Mouse (Mus musculus) colon, adult 2 months (tissue): ENCODE data around the gene Zswim1. TPM values are rescaled to one million over a fixed set of nuclear protein-coding genes. Genes with fewer than 3 reads are reported as not detected.

Experiments
- polyA plus RNA-seq: library from polyadenylated mRNA; depleted of rRNA; stranded (reverse); fragments of >200 nt; gene quantifications from 2 replicates; pipeline ENCODE4 v1.2.3, GENCODE M21; 2012; rRNA removed

The Zswim1 gene
- polyA plus RNA-seq: 10.5 and 11.5 TPM in 2 replicates

GRCm38 (mm10) chr2:164822636-164823165, at the start of gene Zswim1:
Zswim1 (plus strand) TSS chr2:164822686.

GRCm38 (mm10) chr2:164779481-164780086, 42.9 kb upstream of the Zswim1 start, which contains the start of gene Tnnc2:
Tnnc2 (minus strand) TSS chr2:164779967.

GRCm38 (mm10) chr2:164785481-164786387, 36.8 kb upstream of the Zswim1 start, which contains the start of gene Snx21:
Snx21 (plus strand) TSS chr2:164785823.

DNA sequence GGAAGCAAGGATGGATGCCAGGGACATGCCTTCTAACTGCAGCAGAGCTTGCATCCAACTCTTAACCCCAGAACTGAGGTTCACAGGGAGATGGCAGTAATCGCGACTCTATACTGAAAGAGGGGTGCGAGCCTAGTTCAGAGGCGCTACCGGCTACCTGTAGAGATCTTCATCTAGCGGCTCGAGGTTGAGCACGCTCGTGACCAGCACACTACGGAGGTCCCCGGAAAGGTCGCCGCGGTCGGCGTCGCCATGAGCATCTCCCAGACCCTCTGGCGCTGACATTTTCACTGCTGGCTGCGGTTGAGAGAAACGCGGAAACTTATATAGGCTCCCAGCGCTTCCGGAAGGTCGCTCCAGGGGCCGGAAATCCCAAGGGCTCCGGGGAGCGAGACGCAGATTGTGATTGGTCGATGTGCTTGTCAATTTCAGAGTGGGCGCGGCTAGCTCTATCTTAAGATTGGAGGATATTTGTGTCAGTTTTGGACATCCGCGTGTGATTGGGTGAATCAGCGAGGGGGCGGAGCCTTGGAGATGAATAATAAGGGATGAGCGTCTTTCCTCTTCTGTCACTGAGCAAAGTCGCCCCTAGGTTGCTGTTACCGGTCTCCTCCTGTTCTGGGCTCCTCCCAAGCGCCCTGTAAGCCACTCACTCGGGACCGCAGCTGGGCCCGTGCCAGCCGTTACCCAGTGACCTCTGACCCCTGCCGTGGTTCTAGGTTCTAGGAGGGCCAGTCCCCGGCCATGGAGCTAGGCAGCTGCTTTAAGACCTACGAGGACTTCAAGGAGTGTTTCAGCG, 17.8 kb upstream of the Zswim1 start, which contains the start of the genes Acot8 and Zswim3:
Acot8 (minus strand) TSS at position 350 of the 799 bp plus-strand sequence.
Zswim3 (plus strand) TSS at position 566 of the 799 bp plus-strand sequence.

GRCm38 (mm10) chr2:164828437-164828836, 6.0 kb downstream of the Zswim1 start, which contains the start of gene Spata25:
Spata25 (minus strand) TSS chr2:164828537.

DNA sequence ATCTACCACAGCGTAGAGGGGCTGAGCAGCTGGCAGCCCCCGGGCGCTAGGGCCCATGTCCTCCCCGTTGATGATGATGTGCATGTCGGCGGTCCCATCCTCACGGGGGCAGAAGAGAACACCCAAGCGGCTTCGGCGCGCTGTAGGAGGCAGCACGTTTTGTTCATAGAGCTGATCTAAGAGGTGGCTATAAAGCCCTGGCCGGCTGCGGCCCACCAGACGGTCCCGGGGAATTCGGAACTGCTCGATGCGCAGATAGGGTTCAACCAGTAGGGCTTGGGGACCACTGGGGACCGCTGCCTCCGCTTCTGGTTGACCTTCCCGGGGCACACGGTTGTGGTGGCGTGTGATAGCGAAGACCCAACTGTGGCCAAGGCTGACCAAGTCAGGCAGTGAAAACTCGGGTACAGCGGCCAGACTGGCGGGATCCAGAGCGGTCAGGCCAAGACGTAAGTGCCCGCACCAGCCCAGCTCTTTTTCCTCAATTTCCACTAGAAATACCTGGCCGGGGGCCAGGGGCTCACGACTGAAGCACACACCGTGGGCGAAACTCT, 10.3 kb downstream of the Zswim1 start, which contains the start of gene Ctsa:
Ctsa (plus strand) TSS at position 126 of the 554 bp plus-strand sequence.

GRCm38 (mm10) chr2:164833314-164833959, 11.0 kb downstream of the Zswim1 start, which contains the start of gene Neurl2:
Neurl2 (minus strand) TSS chr2:164833456.

GRCm38 (mm10) chr2:164857101-164857821, 34.8 kb downstream of the Zswim1 start, which contains the start of gene Pltp:
Pltp (minus strand) TSS chr2:164857711.

Other genes starting within 250 kb of the Zswim1 start
- not detected in 2 replicates for gene Spint3, start 249.2 kb upstream of the Zswim1 start, polyA plus RNA-seq
- gene Wfdc6a, start 237.2 kb upstream of the Zswim1 start, polyA plus RNA-seq: 0.16 TPM in 2 replicates
- not detected in 2 replicates for gene Eppin, start 229.1 kb upstream of the Zswim1 start, polyA plus RNA-seq
- 0.15 TPM in 1 of 2 replicates, not detected in the other for gene Wfdc6b, start 209.2 kb upstream of the Zswim1 start, polyA plus RNA-seq
- 0.31 and 0.35 TPM in 2 replicates for gene Wfdc8, start 209.1 kb upstream of the Zswim1 start, polyA plus RNA-seq
- 0.13 and 0.16 TPM in 2 replicates for gene Wfdc16, start 183.9 kb upstream of the Zswim1 start, polyA plus RNA-seq
- gene Wfdc10, start 166.6 kb upstream of the Zswim1 start, polyA plus RNA-seq: not detected in 2 replicates
- not detected in 2 replicates for gene Wfdc9, start 166.1 kb upstream of the Zswim1 start, polyA plus RNA-seq
- not detected in 2 replicates for gene Wfdc11, start 148.6 kb upstream of the Zswim1 start, polyA plus RNA-seq
- gene Wfdc13, start 137.6 kb upstream of the Zswim1 start, polyA plus RNA-seq: 0.28 and 0.73 TPM in 2 replicates
- gene Spint4, start 124.2 kb upstream of the Zswim1 start, polyA plus RNA-seq: not detected in 2 replicates
- not detected in 2 replicates for gene Spint5, start 107.4 kb upstream of the Zswim1 start, polyA plus RNA-seq
- gene Wfdc3, start 76.8 kb upstream of the Zswim1 start, polyA plus RNA-seq: 0.28 and 0.84 TPM in 2 replicates
- gene Dnttip1, start 76.7 kb upstream of the Zswim1 start, polyA plus RNA-seq: 60.0 and 89.4 TPM in 2 replicates
- gene Ube2c, start 52.8 kb upstream of the Zswim1 start, polyA plus RNA-seq: 65.5 and 79.7 TPM in 2 replicates
- not detected in 2 replicates for gene Tnnc2, start 42.7 kb upstream of the Zswim1 start, polyA plus RNA-seq
- 34.1 and 41.6 TPM in 2 replicates for gene Snx21, start 36.9 kb upstream of the Zswim1 start, polyA plus RNA-seq
- 134 and 139 TPM in 2 replicates for gene Acot8, start 17.8 kb upstream of the Zswim1 start, polyA plus RNA-seq
- gene Zswim3, start 17.6 kb upstream of the Zswim1 start, polyA plus RNA-seq: 3.4 and 3.5 TPM in 2 replicates
- gene Spata25, start 5.9 kb downstream of the Zswim1 start, polyA plus RNA-seq: not detected in 2 replicates
- gene Ctsa, start 10.2 kb downstream of the Zswim1 start, polyA plus RNA-seq: 320 and 357 TPM in 2 replicates
- 5.2 and 7.2 TPM in 2 replicates for gene Neurl2, start 10.8 kb downstream of the Zswim1 start, polyA plus RNA-seq
- 82.0 and 82.9 TPM in 2 replicates for gene Pltp, start 35.0 kb downstream of the Zswim1 start, polyA plus RNA-seq
- 29.5 and 36.3 TPM in 2 replicates for gene Pcif1, start 56.6 kb downstream of the Zswim1 start, polyA plus RNA-seq
- 34.2 and 35.7 TPM in 2 replicates for gene Zfp335, start 89.1 kb downstream of the Zswim1 start, polyA plus RNA-seq
- gene Mmp9, start 118.1 kb downstream of the Zswim1 start, polyA plus RNA-seq: 4.4 and 4.7 TPM in 2 replicates
- gene Slc12a5, start 138.1 kb downstream of the Zswim1 start, polyA plus RNA-seq: 0.90 and 1.1 TPM in 2 replicates
- gene Ncoa5, start 212.2 kb downstream of the Zswim1 start, polyA plus RNA-seq: 24.8 and 26.6 TPM in 2 replicates
- 3.4 and 5.9 TPM in 2 replicates for gene Cd40, start 232.9 kb downstream of the Zswim1 start, polyA plus RNA-seq